Mouse (Mus musculus) thymus, postnatal 36 days (tissue): Measurements from ENCODE around the gene Tex21.

ENCODE experiments used
- DNase-seq, 2 experiments: peaks; one replicate each; pipeline ENCODE4 v3.0.0; 2022; ENCODE audit warnings: mixed read lengths in 2 of 2

The Tex21 gene

DNA sequence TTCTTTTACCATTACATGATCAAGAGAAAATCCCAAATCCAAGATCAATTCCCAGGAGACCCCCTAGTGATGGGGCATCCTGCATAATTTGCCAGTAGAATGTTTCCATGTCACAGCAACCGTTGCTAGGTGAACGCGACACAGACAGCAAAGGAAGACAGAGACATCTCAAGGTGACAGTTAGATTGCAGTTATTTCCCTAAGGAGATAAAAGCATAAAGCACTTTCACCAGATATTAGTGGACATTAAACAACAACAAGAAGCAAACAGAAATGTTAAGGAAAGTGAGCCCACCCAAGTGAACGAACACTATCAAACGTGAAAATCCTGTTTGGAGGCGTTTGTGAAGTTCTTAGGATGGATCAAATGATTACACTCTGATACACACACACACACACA lies at the start of gene Tex21:
Gene Tex21 (minus strand): TSS at position 101 of the 400 bp plus-strand sequence.
- DNase-seq, result no peak

DNA sequence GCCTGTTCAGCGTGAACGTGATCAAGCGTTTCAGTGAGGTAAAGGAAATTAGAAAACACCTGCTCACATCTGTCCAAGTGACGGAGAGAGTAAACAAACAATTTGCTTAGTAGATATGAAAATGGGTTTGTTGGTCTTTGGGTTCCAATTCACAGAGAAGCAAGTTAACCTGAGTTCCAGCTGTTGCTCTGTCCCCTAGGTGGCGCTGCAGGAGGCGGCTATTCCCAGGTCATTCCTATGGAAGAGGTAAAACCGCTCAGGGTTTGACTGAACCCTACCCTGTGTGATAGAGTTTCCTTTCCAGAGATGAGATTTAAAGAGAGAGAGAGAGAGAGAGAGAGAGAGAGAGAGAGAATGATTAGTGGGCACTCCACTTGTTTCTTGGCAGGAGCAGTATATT lies 46.6 kb upstream of the Tex21 start:
- peak; percentile 28 to 40 for DNase-seq

DNA sequence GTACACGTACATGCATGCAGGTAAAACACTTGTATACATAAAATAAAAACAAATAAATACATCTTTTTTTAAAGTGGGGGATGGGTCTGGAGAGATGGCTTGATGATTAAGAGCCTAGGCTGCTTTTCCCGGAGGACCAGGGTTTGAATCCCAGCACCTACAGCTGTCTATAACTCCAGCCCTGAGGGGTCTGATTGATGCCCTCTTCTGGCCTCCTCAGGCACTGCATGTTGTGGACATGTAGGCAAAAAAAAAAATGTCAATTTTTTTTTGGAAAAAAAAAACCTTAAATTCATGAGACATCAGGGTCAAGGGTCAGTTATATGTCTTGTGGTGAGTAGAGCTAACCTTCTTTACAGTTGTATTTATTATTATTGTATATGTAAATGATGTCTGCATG lies 43.7 kb upstream of the Tex21 start:
- DNase-seq, result peak in 1 of 2 experiments; percentile 21

- no peak for DNase-seq
These were observed 42.9 kb upstream of the Tex21 start for GRCm38 (mm10) chr12:76289428-76289827.

GRCm38 (mm10) chr12:76288494-76288893 lies 41.9 kb upstream of the Tex21 start:
- no peak for DNase-seq

DNA sequence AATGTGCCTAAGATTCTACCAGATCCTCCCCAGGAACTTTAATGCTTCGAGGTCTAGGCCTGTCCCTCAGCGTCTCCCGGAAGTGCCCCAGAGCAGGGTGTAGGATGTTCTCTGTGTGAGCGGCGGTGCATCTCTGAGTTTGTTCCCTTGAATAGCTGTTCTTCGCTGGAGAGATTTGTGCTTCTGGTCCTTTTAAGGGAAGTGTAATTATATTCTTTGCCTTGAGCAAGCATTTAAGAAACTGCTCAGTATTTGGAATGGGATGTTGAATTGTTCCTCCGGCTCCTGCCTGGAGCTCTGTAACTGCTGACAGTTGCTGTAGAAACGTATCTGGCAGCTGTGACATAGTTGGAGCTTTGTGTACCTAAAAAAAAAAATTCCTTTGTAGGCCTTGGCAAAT lies 41.4 kb upstream of the Tex21 start:
- no peak for DNase-seq

- DNase-seq, result no peak
These were observed 38.9 kb upstream of the Tex21 start for GRCm38 (mm10) chr12:76285418-76285817.

GRCm38 (mm10) chr12:76282532-76283173 lies 36.1 kb upstream of the Tex21 start:
- no peak for DNase-seq

GRCm38 (mm10) chr12:76282132-76282531 lies 35.6 kb upstream of the Tex21 start:
- no peak for DNase-seq

- no peak for DNase-seq
These were observed 34.6 kb upstream of the Tex21 start for GRCm38 (mm10) chr12:76281111-76281660.

- no peak for DNase-seq
These were observed 34.0 kb upstream of the Tex21 start for GRCm38 (mm10) chr12:76280556-76280955.

DNA sequence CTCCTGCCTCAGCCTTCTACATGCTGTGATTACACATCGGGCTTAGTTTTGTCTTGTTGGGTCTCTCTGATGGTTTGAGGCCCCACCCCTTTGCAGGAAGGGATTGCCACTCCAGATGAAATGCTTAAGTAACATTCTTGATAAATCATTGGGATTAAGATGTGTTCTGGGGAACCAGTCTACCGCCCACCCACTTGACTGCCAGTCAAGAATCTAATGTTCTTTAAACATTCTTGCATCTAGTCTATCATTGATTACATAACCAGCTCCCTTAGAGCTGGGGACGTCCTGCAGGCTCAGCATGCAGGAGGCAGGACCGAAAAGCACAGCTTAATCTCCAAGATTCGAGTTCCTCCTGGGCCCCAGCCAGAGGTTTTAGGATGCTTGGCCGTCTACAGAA lies 31.7 kb upstream of the Tex21 start:
- no peak for DNase-seq

- no peak for DNase-seq
These were observed 26.3 kb upstream of the Tex21 start for GRCm38 (mm10) chr12:76272610-76273524.

- DNase-seq, result no peak
These were observed 25.0 kb upstream of the Tex21 start for GRCm38 (mm10) chr12:76271516-76271915.

- DNase-seq, result no peak
These were observed 22.6 kb upstream of the Tex21 start for GRCm38 (mm10) chr12:76269196-76269595.

DNA sequence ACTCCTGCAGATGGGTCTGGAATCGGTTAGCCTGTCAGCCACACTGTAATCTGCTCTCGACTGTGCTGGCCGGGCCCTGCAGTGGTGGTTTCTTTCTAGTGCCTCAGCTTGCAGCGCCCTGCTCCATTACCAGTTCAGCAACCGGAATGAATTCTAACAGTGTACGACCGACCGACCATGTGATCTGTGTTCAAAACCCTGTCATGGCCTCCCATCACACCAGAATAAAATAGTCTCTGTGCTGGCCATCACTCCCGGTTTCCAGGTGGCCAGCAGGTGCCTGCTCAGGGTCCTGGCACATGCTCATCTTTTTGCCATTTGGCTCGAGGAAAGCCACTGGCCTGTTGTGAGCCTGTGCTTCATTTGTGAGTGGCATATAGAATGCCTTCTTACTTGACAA lies 22.1 kb upstream of the Tex21 start:
- DNase-seq, result no peak

DNA sequence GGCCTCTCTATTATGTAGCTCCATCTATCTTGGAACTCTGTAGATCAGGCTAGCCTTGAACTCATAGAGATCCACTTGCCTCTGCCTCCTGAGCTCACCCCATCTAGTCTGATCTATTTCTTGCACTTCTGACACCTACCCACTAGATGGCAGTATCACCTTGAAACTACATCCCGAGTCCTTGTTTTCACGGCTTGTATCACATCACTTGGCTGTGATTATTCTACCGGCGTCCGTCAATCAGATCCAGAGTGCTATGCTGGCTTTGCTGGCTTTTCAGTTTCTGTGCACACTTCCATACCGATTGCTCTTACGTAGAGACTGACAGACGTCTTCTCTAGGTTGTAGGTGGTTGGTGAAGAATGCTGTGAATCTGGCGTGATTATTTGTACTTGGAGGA lies 20.3 kb upstream of the Tex21 start:
- DNase-seq, result peak in 1 of 2 experiments; percentile 10

DNA sequence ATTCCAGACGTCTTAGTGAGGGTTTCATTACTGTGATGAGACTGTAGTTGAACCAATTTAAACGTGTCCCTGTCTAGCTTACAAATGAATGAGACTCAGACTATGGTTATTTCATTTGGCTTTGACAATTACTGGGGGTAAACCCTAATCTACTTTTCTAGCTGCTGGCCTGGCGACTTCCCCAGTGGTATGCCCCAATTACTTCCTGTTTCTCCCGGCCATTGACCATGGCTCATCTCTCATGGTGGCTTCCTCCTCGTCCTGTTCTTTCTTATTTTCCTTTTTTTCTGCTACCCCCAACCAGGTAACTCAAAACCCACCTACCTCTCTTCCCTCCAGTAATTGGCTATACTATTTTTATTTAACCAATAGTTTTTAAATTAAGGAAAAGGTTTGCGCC lies 18.5 kb upstream of the Tex21 start:
- DNase-seq, result no peak

DNA sequence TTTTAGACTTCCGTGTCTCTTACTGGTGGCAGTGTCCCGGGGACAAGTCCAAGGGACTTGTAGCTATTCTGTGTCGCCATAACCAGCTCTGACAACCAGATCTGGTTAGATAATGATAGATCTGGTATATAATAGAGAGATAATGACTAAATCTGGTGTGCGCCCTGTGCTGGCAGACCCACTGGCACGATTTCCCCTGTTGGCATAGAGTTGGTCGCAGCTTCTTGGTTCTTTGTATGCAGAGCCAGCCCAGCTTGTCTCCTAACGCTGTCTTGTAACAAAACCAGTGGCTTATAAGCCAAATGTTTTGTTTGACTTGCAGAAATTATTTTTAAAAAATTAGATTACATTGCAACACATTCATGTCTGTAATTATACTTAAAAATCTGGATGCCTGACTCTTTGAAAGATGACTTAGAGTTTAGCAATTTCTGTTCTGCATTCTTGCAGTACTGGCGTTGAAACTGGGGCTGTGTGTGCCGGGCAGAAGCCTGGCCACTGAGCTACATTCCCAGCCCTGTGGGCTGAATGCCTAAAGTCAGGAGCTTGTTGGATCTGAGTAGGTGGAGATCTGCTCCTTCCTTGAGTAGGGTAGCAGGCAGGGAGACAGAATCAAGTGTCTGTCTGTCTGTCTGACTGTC lies 17.9 kb upstream of the Tex21 start:
- no peak for DNase-seq

- DNase-seq, result no peak
These were observed 17.3 kb upstream of the Tex21 start for GRCm38 (mm10) chr12:76263876-76264275.

- DNase-seq, result no peak
These were observed 16.4 kb upstream of the Tex21 start for GRCm38 (mm10) chr12:76262918-76263317.

DNA sequence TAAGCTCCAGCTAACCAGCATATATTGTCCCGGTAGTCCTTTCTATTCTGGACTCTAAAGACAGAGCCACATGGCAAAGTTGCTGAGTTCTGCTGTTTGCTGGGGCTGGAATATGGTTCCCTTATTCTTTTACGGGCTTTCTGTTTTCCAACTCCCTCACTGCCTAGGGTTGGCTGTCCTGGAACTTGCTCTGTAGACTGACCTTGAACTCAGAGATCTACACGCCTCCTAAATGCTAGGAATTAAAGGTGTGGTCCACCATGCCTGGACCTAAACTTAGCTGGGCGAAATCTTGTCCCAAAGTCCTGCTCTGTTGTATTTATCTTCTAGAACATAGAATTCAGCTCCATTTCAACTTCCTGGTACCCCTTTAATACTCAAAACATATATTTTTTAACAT lies 15.0 kb upstream of the Tex21 start:
- no peak for DNase-seq

GRCm38 (mm10) chr12:76260673-76261072 lies 14.1 kb upstream of the Tex21 start:
- DNase-seq, result no peak
